Mouse (Mus musculus) kidney, adult 2 months (tissue): ENCODE results near the gene Scyl3. TPM values are rescaled to one million over a fixed set of nuclear protein-coding genes. Genes with fewer than 3 reads are reported as not detected.
A peak's percentile ranks its signal among the peaks of the same experiment; 100 is the strongest.

Experiments used
- DNase-seq: peaks from one replicate; pipeline ENCODE4 v3.0.0; 2021
- H3K27ac ChIP-seq: fragments of 200-500 bp; 2 replicates; pipeline ENCODE4 v1.5.1; 2012; ENCODE audit warnings: low read depth, low read length, control low read depth, inconsistent platforms; ENCODE audit not compliant: insufficient read depth
- H3K27me3 ChIP-seq: fragments of 200-500 bp; replicated peaks from 2 replicates; pipeline ENCODE4 v1.6.1; 2012; ENCODE audit warnings: mild to moderate bottlenecking, moderate library complexity, low read length, inconsistent platforms; ENCODE audit not compliant: control insufficient read depth, insufficient read depth
- H3K36me3 ChIP-seq: fragments of 200-500 bp; 2 replicates; pipeline ENCODE4 v1.6.1; 2012; ENCODE audit warnings: mild to moderate bottlenecking, moderate library complexity, low read length, inconsistent platforms; ENCODE audit not compliant: control insufficient read depth, insufficient read depth
- H3K4me1 ChIP-seq: fragments of 200-500 bp; 2 replicates; pipeline ENCODE4 v1.6.1; 2011; ENCODE audit warnings: low read length; ENCODE audit not compliant: control insufficient read depth, insufficient read depth
- H3K4me3 ChIP-seq: fragments of 200-500 bp; 2 replicates; pipeline ENCODE4 v1.5.1; 2011; ENCODE audit warnings: mild to moderate bottlenecking, low read depth, low read length, control low read depth; ENCODE audit not compliant: insufficient read depth
- CTCF ChIP-seq: fragments of 200-500 bp; conservative IDR thresholded peaks from 2 replicates; pipeline ENCODE4 v1.5.1; 2011; ENCODE audit warnings: low read depth, mild to moderate bottlenecking, control low read depth, low read length, moderate library complexity, mixed read lengths; ENCODE audit not compliant: insufficient read depth, insufficient read length
- POLR2A ChIP-seq: fragments of 200-500 bp; IDR thresholded peaks from one replicate; pipeline ENCODE4 v1.6.1; 2011; ENCODE audit warnings: low read depth, low read length, control low read depth
- WGBS: fragments of 180-500 bp; shearing (Covaris S2); methylation state at CpG from one replicate; pipeline ENCODE4 v1.1.7; 2018; 5-methylcytosine and 5-hydroxymethylcytosine counted together
- polyA plus RNA-seq: library from polyadenylated mRNA; depleted of rRNA; stranded (reverse); fragments of >200 nt; gene quantifications from 2 replicates; pipeline ENCODE4 v1.2.3, GENCODE M21; 2012

The Scyl3 gene
- polyA plus RNA-seq, 1 experiment: 8.7 TPM

- no peak for DNase-seq
- Histone ChIP-seq H3K4me3 (no peak overlapping the region), H3K36me3 (no peaks in the 10 kb centered on the region), H3K27me3 (no peaks in the 10 kb centered on the region), H3K27ac (no peak overlapping the region), H3K4me1 (no peaks in the 10 kb centered on the region)
- TF ChIP-seq CTCF (no peak), POLR2A (no peak)
- 34% methylated on average over 4 of the region's 4 CpGs for WGBS
Observed at GRCm38 (mm10) chr1:163907007-163907811, 21.7 kb upstream of the Scyl3 start.

GRCm38 (mm10) chr1:163908389-163908788, 20.5 kb upstream of the Scyl3 start:
- no peak overlapping the region for H3K27ac ChIP-seq
- no peaks in the 10 kb centered on the region for H3K4me1 ChIP-seq
- 86% methylated on average over 11 of the region's 11 CpGs for WGBS
- no peak for DNase-seq
- no peak for TF ChIP-seq CTCF
- no peak for TF ChIP-seq POLR2A
- no peaks in the 10 kb centered on the region for H3K36me3 ChIP-seq
- H3K4me3 ChIP-seq: no peak overlapping the region
- no peaks in the 10 kb centered on the region for H3K27me3 ChIP-seq

DNA sequence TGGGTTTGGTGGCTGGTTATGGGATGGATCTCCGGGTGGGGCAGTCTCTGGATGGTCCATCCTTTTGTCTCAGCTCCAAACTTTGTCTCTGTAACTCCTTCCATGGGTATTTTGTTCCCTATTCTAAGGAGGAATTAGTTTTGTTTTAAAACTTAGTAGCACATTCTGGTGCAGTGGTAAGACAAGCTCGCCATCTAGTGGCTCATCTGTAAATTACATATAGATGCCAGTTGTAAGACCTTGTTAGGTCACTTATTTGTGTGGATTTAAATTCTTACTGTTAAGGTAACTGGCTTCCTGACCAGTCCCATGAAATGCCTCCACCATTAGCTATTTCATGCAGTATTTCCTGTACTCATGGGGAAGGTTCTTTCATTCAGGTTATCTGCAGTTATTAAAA, 18.6 kb upstream of the Scyl3 start:
- H3K36me3 ChIP-seq: no peaks in the 10 kb centered on the region
- no peak overlapping the region for H3K4me3 ChIP-seq
- H3K27ac ChIP-seq: no peak overlapping the region
- H3K27me3 ChIP-seq: no peaks in the 10 kb centered on the region
- H3K4me1 ChIP-seq: no peaks in the 10 kb centered on the region
- DNase-seq: peak; percentile 58
- WGBS: 3% methylated on average over 2 of the region's 2 CpGs
- TF ChIP-seq POLR2A: no peak
- TF ChIP-seq CTCF: no peak

- no peak for DNase-seq
- Histone ChIP-seq H3K4me1 (no peaks in the 10 kb centered on the region), H3K27ac (no peak overlapping the region), H3K36me3 (no peaks in the 10 kb centered on the region), H3K4me3 (no peak overlapping the region), H3K27me3 (no peaks in the 10 kb centered on the region)
- TF ChIP-seq POLR2A (no peak), CTCF (no peak)
- WGBS: 95% methylated on average over 9 of the region's 9 CpGs
Observed at GRCm38 (mm10) chr1:163910785-163911184, 18.1 kb upstream of the Scyl3 start.

- no peak overlapping the region for H3K27ac ChIP-seq
- 92% methylated on average over 11 of the region's 11 CpGs for whole genome bisulfite sequencing
- no peaks in the 10 kb centered on the region for H3K4me1 ChIP-seq
- H3K36me3 ChIP-seq: no peaks in the 10 kb centered on the region
- H3K4me3 ChIP-seq: no peak overlapping the region
- DNase-seq: no peak
- no peaks in the 10 kb centered on the region for H3K27me3 ChIP-seq
- TF ChIP-seq CTCF: no peak
- no peak for TF ChIP-seq POLR2A
Observed at GRCm38 (mm10) chr1:163911981-163912380, 16.9 kb upstream of the Scyl3 start.

DNA sequence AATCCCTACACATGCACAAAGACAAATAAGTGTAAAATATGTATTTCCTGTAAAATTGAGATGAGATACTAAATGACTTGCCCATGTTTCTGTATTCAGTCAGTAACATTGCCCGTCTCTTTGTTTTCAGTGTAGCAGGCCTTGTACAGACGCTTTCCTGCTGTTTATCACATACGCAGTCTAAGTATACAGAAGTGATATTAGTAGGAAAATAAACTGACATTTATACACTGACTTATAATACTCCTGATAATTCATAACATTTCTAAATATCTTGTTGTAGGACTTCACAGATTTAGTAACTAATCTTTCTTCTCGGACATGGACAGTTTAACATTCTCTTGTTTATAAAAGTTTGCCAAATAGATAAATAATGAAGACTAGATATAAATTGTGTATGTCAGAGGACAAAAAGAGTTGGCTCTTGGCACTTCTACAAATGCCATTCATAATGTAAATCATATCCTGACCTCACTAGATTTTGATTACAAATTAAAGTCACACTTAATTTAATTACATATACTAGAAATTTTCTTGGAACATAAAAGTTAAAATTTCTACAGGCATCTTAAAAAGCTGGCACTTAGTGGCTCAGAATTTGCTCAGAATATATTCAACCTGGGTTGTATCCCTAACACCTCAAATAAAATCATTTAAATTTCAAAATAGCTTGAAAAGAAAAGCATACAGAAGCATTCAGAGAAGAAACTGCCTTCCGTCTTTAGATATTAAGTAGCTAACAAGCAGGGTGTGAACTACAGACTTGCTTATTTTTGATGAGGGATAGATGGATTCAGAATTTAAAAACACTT, 11.3 kb upstream of the Scyl3 start:
- TF ChIP-seq POLR2A (no peak), CTCF (no peak)
- no peak overlapping the region for H3K4me3 ChIP-seq
- no peak for DNase-seq
- H3K4me1 ChIP-seq: no peaks in the 10 kb centered on the region
- H3K27me3 ChIP-seq: no peaks in the 10 kb centered on the region
- H3K36me3 ChIP-seq: no peaks in the 10 kb centered on the region
- no peak overlapping the region for H3K27ac ChIP-seq
- 89% methylated on average over 5 of the region's 5 CpGs for WGBS

DNA sequence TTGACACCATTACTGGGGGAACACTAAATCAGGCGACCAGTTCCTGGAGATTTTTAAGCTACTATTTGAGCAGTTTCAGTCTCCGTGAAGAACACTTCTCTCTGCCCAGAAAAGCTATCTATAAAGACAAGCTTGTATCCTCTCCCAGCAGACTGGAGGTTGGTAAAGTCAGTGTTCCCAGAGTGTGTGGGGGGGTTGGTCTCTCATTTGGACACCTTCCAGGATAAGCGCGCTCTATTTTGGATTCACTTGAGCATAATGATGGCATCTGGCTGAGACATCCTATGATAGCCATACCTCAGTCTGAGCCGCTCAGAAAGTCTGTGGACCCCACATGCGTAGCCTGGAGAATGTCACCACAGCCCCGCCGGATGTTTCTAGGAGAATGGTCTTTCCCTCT, 4.8 kb upstream of the Scyl3 start:
- DNase-seq: no peak
- Histone ChIP-seq H3K27ac (no peak overlapping the region), H3K27me3 (no peaks in the 10 kb centered on the region), H3K4me1 (0 out of 2 replicates have a peak, but pooled peaks cover 4% of the 10 kb centered on the region), H3K4me3 (no peak overlapping the region), H3K36me3 (no peaks in the 10 kb centered on the region)
- 89% methylated on average over 8 of the region's 8 CpGs for WGBS
- TF ChIP-seq CTCF: no peak
- TF ChIP-seq POLR2A: no peak
